Mouse (Mus musculus): Measurements from ENCODE around the gene Sult2a3. TPM values are rescaled to one million over a fixed set of nuclear protein-coding genes. Genes with fewer than 3 reads are reported as not detected.
"Not testable (repeated sequence)": the region's sequence is repeated elsewhere in the genome, so short reads cannot be mapped to it uniquely, and the experiment has no call there.

The Sult2a3 gene
- not detected in 2 replicates for polyA plus RNA-seq (2015; fragmentation: Nextera tagmentation; extraction: Ambion mirVana)

- Histone ChIP-seq H3K4me2 (no peak within 1 kb of the TSS), H3K9me3 (no peaks in the 10 kb centered on the region), H3K27ac (no peak within 1 kb of the TSS), H3K9ac (no peak within 1 kb of the TSS), H3K4me3 (replicated peaks) (no peak within 1 kb of the TSS), H3K4me1 (no peaks in the 10 kb centered on the region), H3K27me3 (replicated peaks) (no peaks in the 10 kb centered on the region), H3K36me3 (no peaks in the 10 kb centered on the region)
- 85% methylated on average over 2 of the region's 2 CpGs for WGBS
- ATAC-seq (ENCODE audit: insufficient read depth, low FRiP score, low read depth), result no peak
These were observed at the start of gene Sult2a3 for GRCm38 (mm10) chr7:14122944-14123343. Sult2a3 (minus strand) TSS chr7:14123044.

- H3K9me3 ChIP-seq, result no peaks in the 10 kb centered on the region
- H3K27ac ChIP-seq, result no peak overlapping the region
- H3K4me2 ChIP-seq, result no peak overlapping the region
- H3K36me3 ChIP-seq, result no peaks in the 10 kb centered on the region
- no peak for ATAC-seq (ENCODE audit: insufficient read depth, low FRiP score, low read depth)
- H3K4me1 ChIP-seq, result no peaks in the 10 kb centered on the region
- no peaks in the 10 kb centered on the region for H3K27me3 ChIP-seq (replicated peaks)
- WGBS, result 74% methylated on average over 2 of the region's 2 CpGs
- H3K4me3 ChIP-seq (replicated peaks), result no peak overlapping the region
- no peak overlapping the region for H3K9ac ChIP-seq
These were observed 2.4 kb downstream of the Sult2a3 start for GRCm38 (mm10) chr7:14120436-14120835.

- 63% methylated on average over 3 of the region's 3 CpGs for WGBS
- not testable (repeated sequence) for H3K36me3 ChIP-seq; H3K4me3 ChIP-seq (replicated peaks); H3K9ac ChIP-seq; H3K27ac ChIP-seq; H3K9me3 ChIP-seq; H3K4me1 ChIP-seq; H3K4me2 ChIP-seq; ATAC-seq (ENCODE audit: insufficient read depth, low FRiP score, low read depth); H3K27me3 ChIP-seq (replicated peaks)
These were observed 3.0 kb downstream of the Sult2a3 start for GRCm38 (mm10) chr7:14119865-14120264.

- no peak overlapping the region for H3K4me3 ChIP-seq (replicated peaks)
- H3K27me3 ChIP-seq (replicated peaks), result no peaks in the 10 kb centered on the region
- 30% methylated on average over 1 of the region's 1 CpGs for WGBS
- no peak overlapping the region for H3K9ac ChIP-seq
- no peak for ATAC-seq (ENCODE audit: insufficient read depth, low FRiP score, low read depth)
- H3K4me2 ChIP-seq, result no peak overlapping the region
- H3K4me1 ChIP-seq, result no peaks in the 10 kb centered on the region
- no peaks in the 10 kb centered on the region for H3K36me3 ChIP-seq
- no peak overlapping the region for H3K27ac ChIP-seq
- H3K9me3 ChIP-seq, result no peaks in the 10 kb centered on the region
These were observed 6.1 kb downstream of the Sult2a3 start for GRCm38 (mm10) chr7:14116761-14117160.

- not testable (repeated sequence) for H3K9ac ChIP-seq; H3K27ac ChIP-seq; H3K9me3 ChIP-seq; H3K4me1 ChIP-seq; H3K27me3 ChIP-seq (replicated peaks); H3K36me3 ChIP-seq; H3K4me3 ChIP-seq (replicated peaks); H3K4me2 ChIP-seq; ATAC-seq (ENCODE audit: insufficient read depth, low FRiP score, low read depth)
- WGBS, result 62% methylated on average over 3 of the region's 3 CpGs
These were observed 8.4 kb downstream of the Sult2a3 start for GRCm38 (mm10) chr7:14114471-14114870.

GRCm38 (mm10) chr7:14047821-14048220 lies 75.0 kb downstream of the Sult2a3 start:
- not testable (repeated sequence) for H3K4me2 ChIP-seq; H3K27ac ChIP-seq; ATAC-seq (ENCODE audit: insufficient read depth, low FRiP score, low read depth); H3K4me1 ChIP-seq; H3K36me3 ChIP-seq; H3K9me3 ChIP-seq; H3K4me3 ChIP-seq (replicated peaks); H3K27me3 ChIP-seq (replicated peaks); H3K9ac ChIP-seq
- WGBS, result 60% methylated on average over 1 of the region's 1 CpGs

GRCm38 (mm10) chr7:14030831-14031230 lies 92.0 kb downstream of the Sult2a3 start:
- not testable (repeated sequence) for H3K36me3 ChIP-seq; H3K27ac ChIP-seq; H3K4me2 ChIP-seq; H3K27me3 ChIP-seq (replicated peaks); H3K4me1 ChIP-seq; ATAC-seq (ENCODE audit: insufficient read depth, low FRiP score, low read depth); H3K9ac ChIP-seq; H3K4me3 ChIP-seq (replicated peaks); H3K9me3 ChIP-seq

Other genes starting within 250 kb of the Sult2a3 start
- gene Sult2a4, start 133.4 kb downstream of the Sult2a3 start, polyA plus RNA-seq (2015; fragmentation: Nextera tagmentation; extraction: Ambion mirVana), result not detected in 2 replicates
- gene Sult2a6, start 131.8 kb upstream of the Sult2a3 start, polyA plus RNA-seq (2015; fragmentation: Nextera tagmentation; extraction: Ambion mirVana), result not detected in 2 replicates
- gene Obox8, start 210.5 kb upstream of the Sult2a3 start, polyA plus RNA-seq (2015; fragmentation: Nextera tagmentation; extraction: Ambion mirVana), result not detected in 2 replicates

Measured in stomach, embryonic 15.5 days (tissue).